Mouse (Mus musculus): Measurements from ENCODE around the gene Mrpl21. TPM values are rescaled to one million over a fixed set of nuclear protein-coding genes. Genes with fewer than 3 reads are reported as not detected.

Gene Mrpl21
- total RNA-seq (2022), result 10 to 100 TPM; 46.1 to 52.6 (median 48.3) TPM

GRCm38 (mm10) chr19:3282572-3283467 is at the start of gene Mrpl21, which contains the start of gene Ighmbp2:
Gene Mrpl21 (plus strand): TSS chr19:3282901.
Gene Ighmbp2 (minus strand): TSS chr19:3283017.
- DNase-seq (ENCODE audit: low spot score in 2 of 2), result peak; percentile 88 to 93

- DNase-seq (ENCODE audit: low spot score in 2 of 2), result no peak
These were observed 22.7 kb upstream of the Mrpl21 start for GRCm38 (mm10) chr19:3260016-3260415.

GRCm38 (mm10) chr19:3260591-3260990 is 22.1 kb upstream of the Mrpl21 start:
- DNase-seq (ENCODE audit: low spot score in 2 of 2), result no peak

GRCm38 (mm10) chr19:3261336-3261735 is 21.4 kb upstream of the Mrpl21 start:
- DNase-seq (ENCODE audit: low spot score in 2 of 2), result no peak

- DNase-seq (ENCODE audit: low spot score in 2 of 2), result peak in 1 of 2 experiments; percentile 2
These were observed 20.8 kb upstream of the Mrpl21 start for GRCm38 (mm10) chr19:3261764-3262525.

- peak in 1 of 2 experiments; percentile 1 for DNase-seq (ENCODE audit: low spot score in 2 of 2)
These were observed 18.4 kb upstream of the Mrpl21 start for GRCm38 (mm10) chr19:3264348-3264747.

- DNase-seq (ENCODE audit: low spot score in 2 of 2), result peak in 1 of 2 experiments; percentile 1
These were observed 17.5 kb upstream of the Mrpl21 start for GRCm38 (mm10) chr19:3265180-3265579.

GRCm38 (mm10) chr19:3266136-3266535 is 16.6 kb upstream of the Mrpl21 start:
- no peak for DNase-seq (ENCODE audit: low spot score in 2 of 2)

GRCm38 (mm10) chr19:3266676-3267075 is 16.0 kb upstream of the Mrpl21 start:
- peak in 1 of 2 experiments; percentile 1 for DNase-seq (ENCODE audit: low spot score in 2 of 2)

- DNase-seq (ENCODE audit: low spot score in 2 of 2), result no peak
These were observed 15.4 kb upstream of the Mrpl21 start for GRCm38 (mm10) chr19:3267340-3267739.

- DNase-seq (ENCODE audit: low spot score in 2 of 2), result peak in 1 of 2 experiments; percentile 1
These were observed 14.3 kb upstream of the Mrpl21 start for GRCm38 (mm10) chr19:3268218-3268980.

- peak in 1 of 2 experiments; percentile 0 for DNase-seq (ENCODE audit: low spot score in 2 of 2)
These were observed 13.4 kb upstream of the Mrpl21 start for GRCm38 (mm10) chr19:3269279-3269678.

- no peak for DNase-seq (ENCODE audit: low spot score in 2 of 2)
These were observed 12.9 kb upstream of the Mrpl21 start for GRCm38 (mm10) chr19:3269803-3270202.

GRCm38 (mm10) chr19:3271366-3271765 is 11.3 kb upstream of the Mrpl21 start:
- DNase-seq (ENCODE audit: low spot score in 2 of 2), result no peak

- DNase-seq (ENCODE audit: low spot score in 2 of 2), result no peak
These were observed 9.4 kb upstream of the Mrpl21 start for GRCm38 (mm10) chr19:3273331-3273730.

- no peak for DNase-seq (ENCODE audit: low spot score in 2 of 2)
These were observed 6.8 kb upstream of the Mrpl21 start for GRCm38 (mm10) chr19:3275744-3276365.

GRCm38 (mm10) chr19:3281886-3282285 is 815 bp upstream of the Mrpl21 start:
- DNase-seq (ENCODE audit: low spot score in 2 of 2), result no peak

- no peak for DNase-seq (ENCODE audit: low spot score in 2 of 2)
These were observed 6.3 kb downstream of the Mrpl21 start for GRCm38 (mm10) chr19:3289006-3289405.

- peak; percentile 18 to 47 for DNase-seq (ENCODE audit: low spot score in 2 of 2)
These were observed 9.3 kb downstream of the Mrpl21 start for GRCm38 (mm10) chr19:3292028-3292427.

GRCm38 (mm10) chr19:3292993-3293392 is 10.3 kb downstream of the Mrpl21 start:
- no peak for DNase-seq (ENCODE audit: low spot score in 2 of 2)

- DNase-seq (ENCODE audit: low spot score in 2 of 2), result no peak
These were observed 12.5 kb downstream of the Mrpl21 start for GRCm38 (mm10) chr19:3295245-3295644.

Data from layer of hippocampus, adult 8-10 months (tissue).